Mouse (Mus musculus): ENCODE data around the gene Tle3.

GRCm38 (mm10) chr9:61375002-61375401 is 2.8 kb downstream of the Tle3 start:
- TF ChIP-seq CTCF (IDR thresholded peaks at IDR 0.05; ENCODE audit: low read depth) (no peak), EP300 (optimal IDR thresholded peaks at IDR 0.05) (no peak)
